Mouse (Mus musculus): ENCODE data around the gene Pald1. TPM values are rescaled to one million over a fixed set of nuclear protein-coding genes. Genes with fewer than 3 reads are reported as not detected.
A peak's percentile ranks its signal among the peaks of the same experiment; 100 is the strongest.

Gene Pald1
- total RNA-seq, 2 experiments from 2014 or later, result 14.3 to 15.4 TPM

DNA sequence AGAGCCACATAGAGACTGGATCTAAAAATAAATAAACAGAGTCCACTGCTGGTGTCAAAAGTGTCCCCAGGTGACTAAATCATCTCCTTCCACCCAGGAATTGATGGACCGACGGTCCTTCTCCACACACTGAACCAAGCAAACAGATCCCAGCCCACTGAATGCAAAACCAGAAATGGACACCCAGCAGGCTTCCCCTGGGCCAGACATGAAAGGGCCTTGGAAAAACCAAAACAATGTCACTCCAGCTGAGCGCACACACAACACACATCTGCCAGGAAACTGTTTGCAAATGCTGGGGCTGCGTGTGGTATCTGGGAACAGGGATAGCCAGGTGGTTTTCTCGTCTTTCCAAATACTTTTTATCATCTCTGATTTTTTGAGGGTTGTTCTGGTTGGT lies 13.6 kb downstream of the Pald1 start:
- DNase-seq, result no peak

DNA sequence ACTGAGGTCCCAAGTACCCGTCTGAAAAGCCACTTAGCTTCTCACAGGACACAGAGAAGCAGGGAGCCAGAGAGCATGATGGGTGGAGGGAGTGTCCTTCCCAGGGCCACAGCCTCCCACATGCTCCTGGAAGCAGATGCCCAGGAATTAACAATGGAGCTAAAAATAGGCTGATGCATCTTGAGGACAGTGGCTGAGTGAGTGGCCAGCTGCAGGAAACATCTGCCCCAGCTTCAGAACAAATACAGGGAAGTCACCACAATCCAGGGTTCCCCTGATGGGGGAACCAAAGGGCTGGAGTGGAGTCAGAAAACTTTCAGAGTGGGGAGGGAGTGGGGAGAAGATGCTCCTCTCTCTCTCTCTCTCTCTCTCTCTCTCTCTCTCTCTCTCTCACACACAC lies 17.4 kb downstream of the Pald1 start:
- DNase-seq, result no peak

DNA sequence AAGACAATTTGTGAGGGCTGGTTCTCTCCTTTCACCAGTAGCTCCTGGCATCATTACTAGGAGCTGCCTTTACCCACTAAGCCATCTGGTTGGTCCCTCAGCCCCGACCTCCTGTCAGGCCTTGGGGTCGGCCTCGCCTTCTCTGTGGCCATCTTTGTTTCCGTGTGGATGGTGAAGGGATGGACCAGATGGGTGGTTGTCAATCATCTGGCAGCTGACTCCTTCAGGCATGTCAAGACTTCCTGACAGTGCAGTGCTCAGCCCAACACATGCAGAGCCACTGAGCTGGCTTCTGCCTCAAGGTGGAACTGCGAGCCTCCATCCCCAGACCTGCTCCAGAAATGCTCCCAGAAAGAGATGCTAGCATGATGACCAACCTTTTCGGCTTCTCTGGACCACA lies 18.9 kb downstream of the Pald1 start:
- no peak for DNase-seq

DNA sequence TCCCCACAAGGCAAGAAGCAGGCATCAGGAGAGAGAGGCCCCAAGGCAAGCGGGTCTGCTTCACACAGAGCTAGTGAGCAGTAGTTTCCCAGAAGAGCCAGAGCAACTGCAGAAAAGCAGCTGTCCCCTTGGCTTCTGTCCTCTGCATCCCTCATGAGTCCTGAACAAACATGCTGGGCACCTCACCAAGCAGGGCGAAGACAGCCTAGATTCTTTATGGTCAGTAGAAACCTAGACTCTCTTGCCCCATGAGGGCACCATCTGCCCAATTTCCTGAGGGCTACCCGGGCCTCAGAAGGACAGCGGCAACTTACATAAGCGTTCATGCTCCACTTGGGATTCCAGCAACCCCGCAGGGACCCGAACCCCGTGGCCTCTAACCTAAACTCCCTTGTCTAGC lies 20.3 kb downstream of the Pald1 start:
- DNase-seq, result no peak

DNA sequence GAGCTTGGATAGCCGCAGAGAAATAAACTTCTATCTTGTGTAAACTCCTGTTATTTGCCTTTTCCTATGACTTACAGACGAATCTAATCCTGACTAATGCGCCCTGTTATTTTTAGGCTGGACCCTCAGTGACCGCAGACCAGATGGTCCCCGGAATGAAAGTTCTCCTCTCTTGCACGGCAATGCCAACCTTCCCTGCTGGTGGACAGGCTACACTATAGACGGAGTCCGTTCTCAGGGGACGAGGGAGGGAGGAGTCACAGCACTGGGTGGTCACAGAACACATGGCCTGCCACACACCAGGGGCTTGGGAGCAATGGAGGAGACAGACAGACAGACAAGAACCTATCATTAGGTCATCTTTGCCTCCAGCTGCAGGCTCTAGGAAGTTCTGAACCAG lies 20.8 kb downstream of the Pald1 start:
- DNase-seq, result no peak

DNA sequence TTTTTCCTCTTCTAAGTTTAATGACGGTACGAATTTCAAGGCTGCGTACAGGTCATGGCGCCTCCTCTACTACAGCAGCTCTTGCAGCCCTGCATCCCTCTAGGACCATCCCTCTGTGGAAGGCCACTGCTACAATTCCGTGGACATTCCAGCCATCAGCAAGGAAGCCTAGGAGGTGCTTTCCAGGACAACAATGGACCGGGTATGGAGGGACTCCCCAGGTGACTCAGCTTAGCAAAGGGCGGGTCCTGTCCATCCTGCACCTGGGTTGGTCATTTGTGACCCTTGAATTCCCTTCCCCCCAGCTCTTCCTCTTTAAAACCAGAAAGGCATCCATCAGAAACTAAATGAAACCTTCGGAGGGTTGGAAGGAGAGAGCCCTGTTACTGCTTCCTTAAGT lies 22.7 kb downstream of the Pald1 start:
- DNase-seq, result no peak

DNA sequence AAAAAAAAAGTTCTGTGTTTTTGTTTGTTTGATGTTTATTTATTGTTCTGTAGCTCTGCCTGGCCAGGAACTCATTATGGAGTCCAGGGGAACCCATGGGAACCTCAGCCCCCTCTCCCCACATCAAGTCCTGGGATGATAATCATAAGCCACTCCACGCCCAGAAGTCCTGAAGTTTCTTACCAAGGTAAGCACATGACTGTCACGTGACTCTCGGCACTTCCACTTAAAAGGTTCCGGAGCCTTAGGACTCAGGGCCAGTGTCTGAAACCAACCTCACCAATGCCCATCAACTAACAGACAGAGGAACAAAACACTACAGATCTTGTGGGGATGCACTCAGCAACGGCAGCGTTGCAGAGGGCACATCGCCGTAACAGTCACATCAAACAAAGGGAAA lies 23.9 kb downstream of the Pald1 start:
- no peak for DNase-seq

DNA sequence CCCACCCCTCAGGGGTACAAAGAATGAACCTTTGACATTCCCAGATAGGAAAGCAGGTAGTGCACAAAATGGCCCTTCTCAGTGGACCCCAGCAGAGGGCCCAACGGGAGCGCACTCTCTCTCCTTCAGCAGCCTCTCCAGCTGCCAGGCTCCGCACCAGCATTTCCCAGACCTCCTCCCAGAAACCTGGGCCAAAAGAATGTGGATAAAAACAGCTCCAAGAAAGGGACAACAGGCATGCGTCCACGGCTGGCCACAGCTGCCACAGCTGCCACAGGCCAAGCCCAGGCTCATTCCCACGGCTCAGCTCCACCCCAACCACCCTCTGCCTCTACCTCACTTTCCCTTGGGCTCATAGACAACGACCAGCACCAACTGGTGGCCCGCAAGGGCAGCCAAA lies 25.7 kb downstream of the Pald1 start:
- no peak for DNase-seq

DNA sequence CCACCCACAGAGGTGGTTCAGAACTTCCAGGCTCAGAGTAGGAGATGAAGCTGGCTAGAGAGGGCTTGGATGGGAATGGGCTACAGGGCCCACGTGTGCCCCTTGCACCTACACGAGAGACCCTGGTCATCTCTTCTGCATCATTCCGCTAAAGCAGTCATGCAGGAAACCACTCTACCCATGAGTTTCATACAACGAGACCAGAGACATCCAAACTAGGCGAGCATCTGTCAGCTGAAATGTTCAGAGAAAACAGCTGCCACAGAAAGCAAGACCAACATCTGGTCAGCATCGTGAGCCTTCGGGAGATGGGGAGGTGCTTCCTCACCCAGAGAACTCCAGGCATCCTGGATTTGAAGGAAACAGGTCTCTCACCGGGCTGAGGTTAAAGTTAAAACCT lies 26.8 kb downstream of the Pald1 start:
- DNase-seq, result no peak

DNA sequence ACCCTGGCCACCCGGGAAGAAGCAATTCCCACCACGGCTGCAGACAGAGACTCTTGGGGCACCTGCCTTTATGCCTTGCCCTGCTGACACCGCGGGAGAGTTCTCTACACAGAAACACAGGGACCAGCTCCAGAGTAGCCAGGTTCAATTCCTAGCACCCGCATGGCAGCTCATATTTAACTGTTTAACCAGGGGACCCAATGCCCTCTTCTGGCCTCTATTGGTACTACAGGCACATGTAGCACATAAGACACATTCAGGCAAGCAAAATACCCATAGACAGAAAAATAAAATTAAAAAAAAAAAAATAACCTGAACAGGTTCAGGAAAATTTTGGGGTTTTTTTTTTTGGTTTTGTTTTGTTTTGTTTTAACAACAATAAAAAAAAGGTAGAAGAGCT lies 27.2 kb downstream of the Pald1 start:
- no peak for DNase-seq

DNA sequence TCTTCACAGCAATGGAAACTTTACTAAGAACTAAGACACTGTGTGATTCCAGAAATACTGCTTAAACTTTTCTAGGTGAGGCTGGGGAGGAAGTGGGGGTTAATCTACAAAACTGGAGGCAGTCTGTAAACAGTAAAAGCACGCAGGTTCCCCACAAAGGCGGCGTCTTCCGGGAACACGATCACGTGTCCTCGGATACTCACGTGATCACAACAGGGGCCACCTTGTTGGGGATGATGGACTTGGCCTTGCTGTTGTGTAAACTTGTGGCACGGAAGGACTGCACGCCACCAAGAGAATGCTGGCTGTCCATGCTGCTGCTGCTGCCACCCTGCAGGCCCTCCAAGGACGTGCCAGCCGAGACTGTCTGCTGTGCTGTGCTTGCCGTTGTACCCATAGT lies 27.7 kb downstream of the Pald1 start:
- no peak for DNase-seq

DNA sequence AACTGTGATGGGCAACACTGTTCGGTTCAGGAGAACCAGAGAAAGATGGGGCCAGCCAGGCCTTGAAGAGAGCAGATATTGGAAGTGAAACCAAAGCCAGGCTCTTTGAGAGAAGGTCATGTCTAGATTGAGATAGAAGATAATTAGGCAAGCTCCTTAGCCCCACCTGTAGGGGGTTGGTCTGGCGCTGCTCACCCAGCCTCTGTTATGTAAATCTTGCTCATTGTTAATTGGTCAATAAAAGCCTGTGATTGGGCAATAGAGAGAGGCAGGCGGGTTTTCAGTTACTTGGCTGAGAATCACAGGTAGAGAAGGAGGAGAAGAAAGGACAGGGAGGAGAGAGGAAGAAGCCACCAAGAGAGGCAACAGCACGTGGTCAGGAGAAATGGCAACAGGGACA lies 32.1 kb downstream of the Pald1 start:
- DNase-seq, result no peak

DNA sequence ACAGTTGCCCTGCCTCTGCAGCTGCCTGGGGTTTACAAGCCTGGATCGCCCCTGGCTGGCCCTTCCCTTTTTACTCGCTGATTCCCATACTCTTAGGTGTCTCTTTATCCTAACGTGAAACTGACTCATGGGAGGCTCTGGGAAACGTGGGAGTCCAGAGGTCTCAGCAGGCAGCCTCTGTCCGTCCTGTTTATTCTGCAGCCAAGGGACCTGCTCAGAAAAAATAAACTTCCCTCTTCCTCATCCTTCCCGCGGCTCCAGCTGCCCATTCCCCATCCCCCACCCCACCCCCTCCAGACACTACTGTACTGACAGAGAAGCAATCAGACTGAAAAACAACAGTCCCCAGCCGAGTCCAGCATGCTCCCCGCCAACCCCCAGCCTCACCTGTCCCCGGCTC lies 37.0 kb downstream of the Pald1 start:
- DNase-seq, result no peak

DNA sequence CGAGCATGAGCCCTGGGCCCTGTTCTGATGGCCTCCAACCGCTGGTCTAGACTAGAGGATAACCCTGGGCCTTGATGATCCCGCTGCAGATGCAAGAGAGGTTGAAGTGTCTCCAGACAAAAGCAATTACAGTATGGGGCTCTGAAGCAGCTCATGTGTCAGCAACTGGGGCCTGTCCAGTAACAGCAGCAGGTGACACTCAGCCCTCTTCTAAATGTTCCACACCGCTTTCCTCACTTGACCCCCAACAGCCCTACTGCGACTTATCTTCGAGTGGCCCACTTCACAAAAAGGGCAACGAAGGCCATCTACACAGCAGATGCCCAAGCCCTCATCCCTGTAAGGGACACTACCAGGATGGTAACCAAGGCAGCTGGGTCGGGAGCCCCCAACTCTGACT lies 38.2 kb downstream of the Pald1 start:
- DNase-seq, result no peak

DNA sequence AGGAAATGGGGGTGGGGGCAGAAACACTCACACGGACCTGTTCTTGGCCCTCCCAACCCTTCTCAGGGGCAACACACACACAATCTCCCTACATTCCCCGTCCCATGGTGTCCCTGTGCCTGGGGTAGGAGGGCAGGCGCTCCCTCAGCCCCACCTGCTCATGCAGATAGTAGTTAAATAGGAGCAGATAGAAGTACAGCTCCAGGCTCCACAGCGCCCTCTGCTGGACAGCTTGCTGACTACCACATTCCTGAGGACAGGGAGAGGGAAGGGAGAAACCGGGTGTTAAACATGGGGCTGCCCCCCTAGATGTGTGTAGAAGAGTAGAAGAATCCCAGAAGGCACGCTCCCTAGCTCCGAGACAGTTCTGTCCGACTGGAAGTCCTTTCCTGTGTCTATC lies 39.4 kb downstream of the Pald1 start:
- DNase-seq, result peak; percentile 50 to 57

DNA sequence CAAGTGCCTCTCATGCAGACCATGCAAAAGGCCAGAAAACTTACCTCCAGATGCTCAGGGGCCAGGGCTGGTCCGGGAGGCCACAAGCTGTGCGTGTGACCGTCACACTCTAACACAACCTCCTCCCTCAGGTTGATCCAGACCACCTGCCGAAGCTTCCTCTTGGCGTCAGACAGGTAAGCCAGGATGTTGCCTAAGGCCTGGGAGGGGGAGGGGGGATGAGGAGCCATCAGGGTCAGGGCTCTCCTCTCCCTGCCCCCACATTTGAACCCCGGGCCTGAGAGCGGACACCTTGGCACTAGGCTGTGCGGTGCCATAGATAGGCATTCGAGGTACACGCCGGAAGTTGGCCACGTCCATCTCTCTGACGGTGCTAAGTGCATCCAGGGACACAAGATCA lies 40.6 kb downstream of the Pald1 start:
- DNase-seq, result no peak

DNA sequence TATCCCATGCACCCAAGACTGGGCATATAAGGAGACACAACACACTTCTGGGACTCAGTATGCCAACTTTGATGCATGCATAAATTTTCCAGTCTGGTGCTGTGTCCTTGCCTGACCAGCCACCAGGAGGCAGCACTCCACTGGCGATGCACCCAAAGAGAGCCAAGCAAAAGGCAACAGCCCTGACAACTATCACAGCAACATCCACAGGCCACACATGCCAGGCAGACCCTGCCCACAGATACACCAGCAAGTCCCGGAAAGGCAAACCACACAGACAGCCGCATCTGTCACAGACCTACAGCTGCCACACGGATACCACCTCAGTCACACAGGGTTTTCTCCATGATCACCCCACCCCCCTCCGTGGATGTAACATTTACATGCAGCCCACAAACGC lies 41.8 kb downstream of the Pald1 start:
- peak; percentile 73 to 75 for DNase-seq

DNA sequence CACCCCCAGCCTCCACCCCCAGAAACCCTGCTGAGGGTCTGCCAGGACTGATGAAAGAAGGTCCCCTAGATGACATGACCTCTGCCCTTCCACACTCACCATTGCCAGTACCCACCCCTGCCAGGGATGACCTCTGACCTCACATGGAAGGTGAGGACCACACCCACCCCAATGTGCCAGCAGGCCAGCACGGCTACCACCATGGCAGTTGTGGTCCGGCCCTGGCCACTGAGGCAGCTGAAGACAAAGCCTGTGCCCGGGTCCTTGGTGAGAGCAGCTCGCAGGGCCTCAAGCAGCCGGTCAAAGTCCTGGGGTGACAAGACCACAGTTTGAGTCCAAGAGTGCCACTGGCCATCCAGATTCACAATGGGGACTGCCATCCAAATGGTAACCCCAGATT lies 42.3 kb downstream of the Pald1 start:
- no peak for DNase-seq

DNA sequence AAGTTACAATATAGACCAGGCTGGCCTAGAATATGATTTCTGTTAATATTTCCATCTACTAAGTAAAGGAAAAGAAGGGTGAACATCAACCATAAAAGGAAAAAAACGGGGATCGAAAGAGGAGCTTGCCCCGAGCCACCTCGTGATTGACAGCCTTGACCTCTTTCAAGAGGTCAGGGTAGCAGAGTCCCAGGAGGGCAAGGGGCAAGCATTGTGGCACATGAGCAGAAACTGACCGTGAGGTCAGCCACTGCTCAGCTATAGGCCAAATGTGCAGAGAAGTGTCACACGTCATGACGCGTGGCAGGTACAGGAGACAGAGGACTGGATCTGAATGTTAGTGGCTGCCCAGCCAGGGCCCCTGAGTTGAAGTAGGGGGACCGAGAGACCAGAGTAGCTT lies 43.1 kb downstream of the Pald1 start:
- DNase-seq, result no peak

DNA sequence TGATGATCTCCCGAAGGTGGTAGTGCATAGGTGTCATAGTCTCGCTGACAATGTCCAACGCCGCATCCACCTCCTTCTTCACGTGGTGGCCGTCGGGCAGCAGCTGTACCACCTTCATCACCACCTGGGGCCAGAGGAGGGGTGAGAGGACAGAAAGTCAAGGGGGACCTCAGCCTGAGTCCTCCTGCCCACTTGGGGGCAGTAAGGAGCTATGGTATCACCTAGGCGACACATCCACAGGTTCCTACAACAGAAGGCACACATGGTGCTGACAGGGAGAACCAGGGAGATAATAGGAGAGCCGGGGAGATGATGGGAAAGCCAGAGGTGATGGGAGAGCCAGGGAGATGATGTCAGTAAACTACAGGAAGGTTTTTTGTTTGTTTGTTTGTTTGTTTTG lies 44.1 kb downstream of the Pald1 start:
- no peak for DNase-seq

DNA sequence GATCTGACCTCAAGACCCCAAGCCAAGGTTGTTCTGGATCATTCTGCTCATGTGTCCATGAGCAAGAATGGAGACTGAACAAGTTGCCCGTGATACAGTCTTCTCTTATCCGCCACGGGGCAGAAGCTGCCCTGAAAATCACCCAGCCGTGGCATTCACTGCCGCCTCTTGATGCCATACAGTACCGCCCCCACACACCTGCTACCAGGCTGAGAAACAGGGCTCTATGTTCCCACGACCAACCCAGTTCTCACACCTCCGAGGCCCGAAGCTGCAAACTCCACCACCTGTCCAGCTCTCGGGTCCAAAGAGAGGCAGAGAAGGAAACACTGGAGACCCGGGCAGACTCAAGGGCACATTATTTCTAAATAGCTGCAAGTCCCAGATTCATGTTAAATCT lies 45.7 kb downstream of the Pald1 start:
- peak; percentile 41 to 49 for DNase-seq

DNA sequence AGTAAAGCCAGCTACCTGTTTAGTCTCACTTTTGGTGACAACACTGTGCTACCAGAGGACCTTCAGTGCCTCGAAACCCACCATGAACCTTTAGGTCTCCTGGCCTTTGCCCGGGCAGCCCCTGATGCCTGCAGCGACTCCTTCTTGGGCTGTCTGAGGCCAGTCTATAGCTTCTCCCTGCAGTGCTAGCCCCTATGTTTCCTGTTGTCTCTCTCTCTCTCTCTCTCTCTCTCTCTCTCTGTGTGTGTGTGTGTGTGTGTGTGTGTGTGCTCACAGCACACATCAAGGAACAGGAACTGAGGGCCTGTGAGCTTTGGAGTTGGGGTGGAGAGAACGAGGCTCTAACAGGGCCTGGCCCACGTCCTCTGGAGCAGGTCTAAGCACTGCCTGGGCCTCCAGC lies 46.7 kb downstream of the Pald1 start:
- no peak for DNase-seq

DNA sequence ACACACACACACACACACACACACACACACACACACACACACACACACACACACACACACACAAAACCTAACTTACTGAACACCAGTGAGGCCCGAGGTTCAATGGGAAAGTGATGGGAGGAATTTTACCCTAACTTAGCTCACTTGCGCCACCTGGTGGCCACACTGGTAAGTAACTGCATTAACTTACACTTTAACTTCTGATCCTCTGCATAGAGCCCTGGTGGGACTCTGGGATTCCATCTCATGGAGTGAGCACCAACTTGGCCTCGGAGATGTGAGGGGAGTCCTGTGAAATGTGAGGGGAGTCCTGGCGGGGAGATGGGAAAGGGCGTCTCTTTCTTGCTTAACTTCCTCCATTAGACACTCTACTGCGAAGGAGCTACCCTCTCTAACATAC lies 47.2 kb downstream of the Pald1 start:
- peak; percentile 73 for DNase-seq

DNA sequence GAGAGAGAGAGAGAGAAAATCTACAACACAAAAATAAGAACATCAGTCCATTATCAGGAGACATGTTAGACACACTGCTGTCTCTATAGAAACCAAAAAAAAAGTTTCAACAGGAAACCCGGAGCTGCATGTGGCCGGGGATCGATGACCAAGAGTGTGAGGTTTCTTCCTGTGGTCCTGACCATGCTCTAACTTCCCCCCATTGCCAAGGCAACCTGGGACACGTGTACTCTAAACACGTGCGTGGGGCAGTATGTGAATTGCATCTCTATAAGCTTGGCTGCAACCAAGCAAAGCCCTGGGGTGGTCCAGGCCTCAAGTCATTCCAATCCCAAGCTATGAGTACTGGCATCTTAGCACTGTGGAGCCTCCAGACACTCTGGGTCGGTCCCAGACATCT lies 48.8 kb downstream of the Pald1 start:
- DNase-seq, result no peak

DNA sequence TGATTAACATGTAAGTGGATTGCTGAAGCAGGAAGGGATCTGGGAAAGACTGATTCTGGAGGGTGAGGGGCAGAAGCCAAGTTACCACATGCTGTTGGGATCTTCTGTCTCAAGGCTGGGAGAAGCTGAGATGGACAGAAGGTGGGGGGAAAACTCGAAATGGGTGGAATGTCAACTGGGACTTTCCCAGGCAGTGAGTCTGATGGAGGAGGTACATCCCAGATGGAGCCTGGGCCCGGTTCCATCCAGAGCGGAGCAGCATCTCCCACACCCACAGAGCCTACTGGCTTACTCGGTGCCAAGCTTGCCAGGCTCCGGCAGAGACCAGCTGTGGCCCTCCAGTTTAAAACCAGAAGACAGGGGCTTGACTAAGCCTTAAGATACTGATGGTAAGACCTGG lies 52.3 kb downstream of the Pald1 start:
- peak; percentile 83 to 86 for DNase-seq

DNA sequence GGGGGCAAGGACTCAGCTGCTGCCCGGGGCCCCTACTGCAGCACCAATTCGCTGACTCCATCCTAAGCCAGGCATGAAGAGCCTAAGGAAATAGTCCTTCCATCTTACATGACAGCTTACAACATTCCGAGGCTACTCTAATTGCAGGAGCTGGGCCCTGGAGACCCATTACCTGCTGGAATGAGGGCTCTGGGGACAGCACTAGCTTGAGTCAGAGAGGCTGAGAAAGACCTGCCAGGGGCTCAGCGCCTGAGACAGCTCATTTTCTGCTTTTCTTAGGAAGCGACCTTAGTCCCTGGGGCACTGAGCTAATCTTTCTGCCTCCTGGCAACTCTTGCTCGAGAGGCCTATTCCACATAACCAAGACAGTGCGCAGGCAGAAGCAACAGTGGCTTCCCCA lies 54.4 kb downstream of the Pald1 start:
- DNase-seq, result no peak
